Mouse (Mus musculus): ENCODE data around the gene Cox7a1.

Gene Cox7a1

GRCm38 (mm10) chr7:30221433-30221832 lies 37.5 kb downstream of the Cox7a1 start:
- no peak for DNase-seq (ENCODE audit: low spot score)

GRCm38 (mm10) chr7:30222205-30222604 lies 38.3 kb downstream of the Cox7a1 start:
- DNase-seq (ENCODE audit: low spot score): no peak

GRCm38 (mm10) chr7:30224206-30224605 lies 40.3 kb downstream of the Cox7a1 start:
- no peak for DNase-seq (ENCODE audit: low spot score)

- DNase-seq (ENCODE audit: low spot score): no peak
Measured at GRCm38 (mm10) chr7:30231328-30231668, 47.4 kb downstream of the Cox7a1 start.

- peak; percentile 99 for DNase-seq (ENCODE audit: low spot score)
Measured at GRCm38 (mm10) chr7:30231669-30232454, 47.9 kb downstream of the Cox7a1 start, which contains the start of the genes Polr2i and Tbcb. Gene Polr2i (plus strand): TSS chr7:30231948. Gene Tbcb (minus strand): TSS chr7:30232272.

GRCm38 (mm10) chr7:30232631-30233148 lies 48.7 kb downstream of the Cox7a1 start:
- peak; percentile 53 for DNase-seq (ENCODE audit: low spot score)

- no peak for DNase-seq (ENCODE audit: low spot score)
Measured at GRCm38 (mm10) chr7:30233387-30233786, 49.4 kb downstream of the Cox7a1 start.

GRCm38 (mm10) chr7:30234276-30234858 lies 50.4 kb downstream of the Cox7a1 start:
- no peak for DNase-seq (ENCODE audit: low spot score)

- no peak for DNase-seq (ENCODE audit: low spot score)
Measured at GRCm38 (mm10) chr7:30235091-30235490, 51.1 kb downstream of the Cox7a1 start.

GRCm38 (mm10) chr7:30235625-30236024 lies 51.7 kb downstream of the Cox7a1 start, which contains the start of gene Ovol3:
Gene Ovol3 (minus strand): TSS chr7:30235725.
- no peak for DNase-seq (ENCODE audit: low spot score)
